Mouse (Mus musculus) intestine, embryonic 14.5 days (tissue): ENCODE data around the gene Gnb2. TPM values are rescaled to one million over a fixed set of nuclear protein-coding genes. Genes with fewer than 3 reads are reported as not detected.

Experiments
- ATAC-seq: fragments of 200-750 bp; cut with Nextera tagmentation; replicated peaks from 2 replicates; pipeline ENCODE4 v1.8.0; 2017; ENCODE audit warnings: low read depth, moderate number of reproducible peaks, moderate TSS enrichment, moderate library complexity; ENCODE audit not compliant: low FRiP score, low TSS enrichment
- DNase-seq: peaks from one replicate; pipeline ENCODE4 v3.0.0-alpha.2; 2018; ENCODE audit warnings: low spot score
- H3K27ac ChIP-seq: fragments of 300-500 bp; sonication (generic); 2 replicates; pipeline ENCODE4 v1.5.1; 2014; ENCODE audit warnings: low read depth, mild to moderate bottlenecking, control low read depth
- H3K27me3 ChIP-seq: fragments of 300-500 bp; sonication (generic); replicated peaks from 2 replicates; pipeline ENCODE4 v1.6.1; 2014; ENCODE audit warnings: low read length, control low read depth; ENCODE audit not compliant: control insufficient read depth, insufficient read depth
- H3K36me3 ChIP-seq: fragments of 300-500 bp; sonication (generic); 2 replicates; pipeline ENCODE4 v1.6.1; 2014; ENCODE audit warnings: low read length, control low read depth; ENCODE audit not compliant: control insufficient read depth, insufficient read depth
- H3K4me1 ChIP-seq: fragments of 300-500 bp; sonication (generic); replicated peaks from 2 replicates; pipeline ENCODE4 v1.6.1; 2014; ENCODE audit warnings: low read length, control low read depth, mixed read lengths; ENCODE audit not compliant: control insufficient read depth, insufficient read depth
- H3K4me2 ChIP-seq: fragments of 300-500 bp; sonication (generic); 2 replicates; pipeline ENCODE4 v1.6.1; 2014; ENCODE audit warnings: low read length
- H3K4me3 ChIP-seq: fragments of 300-500 bp; sonication (generic); 2 replicates; pipeline ENCODE4 v1.5.1; 2014; ENCODE audit warnings: low read depth, low read length, control low read depth, mixed read lengths
- H3K9ac ChIP-seq: fragments of 300-500 bp; sonication (generic); 2 replicates; pipeline ENCODE4 v1.6.1; 2014; ENCODE audit warnings: mild to moderate bottlenecking, low read length
- H3K9me3 ChIP-seq: fragments of 300-500 bp; sonication (generic); 2 replicates; pipeline ENCODE4 v1.6.1; 2016; ENCODE audit warnings: low read length, control low read depth; ENCODE audit not compliant: control insufficient read depth
- WGBS: fragments of 180-500 bp; shearing (Covaris S2); extraction: QIAGEN DNeasy Blood & Tissue Kit; methylation state at CpG from one replicate; pipeline ENCODE4 v1.1.7; 2014; 5-methylcytosine and 5-hydroxymethylcytosine counted together
- polyA plus RNA-seq: library from polyadenylated mRNA; unstranded; fragments of >200 nt; fragmentation: Nextera tagmentation; extraction: Ambion mirVana; gene quantifications from 2 replicates; pipeline ENCODE4 v1.2.1, GENCODE M21; 2014

Gene Gnb2
- polyA plus RNA-seq, 1 experiment from 2014 or later = 430 TPM

DNA sequence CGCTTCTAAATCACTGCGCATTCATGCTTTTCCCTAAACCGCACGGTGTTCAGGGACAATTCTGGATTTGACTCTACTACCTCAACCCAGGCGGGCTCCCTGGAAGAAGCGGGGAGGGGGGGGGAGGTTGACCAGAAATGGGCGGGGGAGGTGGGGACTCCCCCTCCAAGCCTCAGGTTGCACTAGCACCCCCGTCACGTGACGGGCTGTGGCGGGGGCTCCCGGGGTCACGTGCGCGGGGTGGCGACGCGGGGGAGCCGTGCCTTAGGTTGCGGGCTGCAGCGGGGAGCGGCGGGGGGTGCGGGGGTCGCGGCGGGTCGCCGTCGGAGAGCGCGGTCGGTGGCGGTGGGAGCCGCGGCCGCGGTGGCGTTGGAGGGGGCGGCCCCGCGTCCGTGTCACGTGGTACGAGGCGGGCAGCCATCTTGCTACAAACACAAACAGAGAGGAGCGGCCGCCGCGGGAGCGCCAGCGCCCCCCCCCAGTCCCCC, 23.3 kb downstream of the Gnb2 start:
- DNase-seq = peak; percentile 90
- WGBS = 2% methylated on average over 51 of the region's 52 CpGs

DNA sequence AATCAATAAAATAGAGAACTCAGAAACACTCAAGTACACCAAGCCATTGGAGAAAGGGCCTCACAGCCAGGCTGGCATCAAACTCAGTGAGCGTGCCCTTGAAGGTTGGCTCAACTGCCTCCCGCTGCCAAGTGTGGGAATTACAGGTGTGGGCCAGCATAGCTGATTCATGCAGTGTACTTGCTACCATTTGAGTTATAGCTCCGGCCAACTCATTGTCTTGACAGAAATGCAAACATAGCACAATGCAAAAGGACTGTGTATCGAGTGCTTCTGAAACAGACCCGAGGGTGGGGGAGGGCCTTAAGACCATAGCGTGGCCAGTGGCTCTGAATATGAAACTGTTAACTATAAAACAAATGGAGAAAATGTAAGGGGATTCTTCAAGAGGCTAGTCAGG, 29.3 kb downstream of the Gnb2 start:
- Histone ChIP-seq H3K36me3 (0 out of 2 replicates have a peak, but pooled peaks cover 5% of the 10 kb centered on the region), H3K9ac (no peak overlapping the region), H3K9me3 (no peaks in the 10 kb centered on the region), H3K27ac (no peak overlapping the region), H3K27me3 (no peaks in the 10 kb centered on the region), H3K4me3 (no peak overlapping the region), H3K4me2 (no peak overlapping the region), H3K4me1 (peaks cover 10% of the 10 kb centered on the region)
- WGBS = 81% methylated on average over 6 of the region's 6 CpGs
- DNase-seq (no peak), ATAC-seq (no peak)

More for the DNA sequence above, 23.3 kb downstream of the Gnb2 start:
- peak; percentile 83 for ATAC-seq
- H3K4me1 ChIP-seq = peaks cover 20% of the 10 kb centered on the region
- no peaks in the 10 kb centered on the region for H3K9me3 ChIP-seq
- H3K9ac ChIP-seq = peak overlapping the region; percentile 97
- H3K4me2 ChIP-seq = peak overlapping the region; percentile 72
- no peaks in the 10 kb centered on the region for H3K27me3 ChIP-seq
- H3K27ac ChIP-seq = peak overlapping the region; percentile 83
- H3K4me3 ChIP-seq = peak overlapping the region; percentile 96
- no peaks in the 10 kb centered on the region for H3K36me3 ChIP-seq

DNA sequence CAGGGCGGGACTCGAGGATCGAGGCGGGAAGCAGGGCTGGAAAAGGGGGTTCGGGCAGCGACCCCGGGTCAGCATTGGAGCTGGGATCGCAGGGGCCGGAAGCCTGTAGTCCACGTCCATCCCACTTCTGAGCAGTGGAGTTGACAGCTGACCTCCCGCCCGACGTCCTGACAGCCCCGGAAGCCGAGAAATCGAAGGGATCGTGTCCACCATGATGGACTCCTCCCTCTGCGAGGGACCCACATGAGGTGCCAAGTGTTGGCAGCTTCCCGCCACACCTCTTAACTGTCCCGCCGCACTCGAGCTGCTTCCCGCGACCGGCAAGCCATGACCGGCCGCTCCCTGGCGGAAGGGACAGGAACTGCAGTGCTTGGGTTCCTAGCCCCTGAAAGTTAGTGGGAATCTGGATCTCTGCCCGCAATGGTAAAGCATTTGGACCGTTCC, 30.6 kb downstream of the Gnb2 start:
- peak overlapping the region; percentile 54 for H3K4me2 ChIP-seq
- H3K36me3 ChIP-seq = 0 out of 2 replicates have a peak, but pooled peaks cover 5% of the 10 kb centered on the region
- 0% methylated on average over 30 of the region's 30 CpGs for WGBS
- peak overlapping the region; percentile 97 for H3K27ac ChIP-seq
- H3K4me3 ChIP-seq = peak overlapping the region; percentile 62
- no peaks in the 10 kb centered on the region for H3K9me3 ChIP-seq
- H3K4me1 ChIP-seq = peaks cover 10% of the 10 kb centered on the region
- peak overlapping the region; percentile 55 for H3K9ac ChIP-seq
- no peak for DNase-seq
- H3K27me3 ChIP-seq = no peaks in the 10 kb centered on the region
- peak; percentile 87 for ATAC-seq

DNA sequence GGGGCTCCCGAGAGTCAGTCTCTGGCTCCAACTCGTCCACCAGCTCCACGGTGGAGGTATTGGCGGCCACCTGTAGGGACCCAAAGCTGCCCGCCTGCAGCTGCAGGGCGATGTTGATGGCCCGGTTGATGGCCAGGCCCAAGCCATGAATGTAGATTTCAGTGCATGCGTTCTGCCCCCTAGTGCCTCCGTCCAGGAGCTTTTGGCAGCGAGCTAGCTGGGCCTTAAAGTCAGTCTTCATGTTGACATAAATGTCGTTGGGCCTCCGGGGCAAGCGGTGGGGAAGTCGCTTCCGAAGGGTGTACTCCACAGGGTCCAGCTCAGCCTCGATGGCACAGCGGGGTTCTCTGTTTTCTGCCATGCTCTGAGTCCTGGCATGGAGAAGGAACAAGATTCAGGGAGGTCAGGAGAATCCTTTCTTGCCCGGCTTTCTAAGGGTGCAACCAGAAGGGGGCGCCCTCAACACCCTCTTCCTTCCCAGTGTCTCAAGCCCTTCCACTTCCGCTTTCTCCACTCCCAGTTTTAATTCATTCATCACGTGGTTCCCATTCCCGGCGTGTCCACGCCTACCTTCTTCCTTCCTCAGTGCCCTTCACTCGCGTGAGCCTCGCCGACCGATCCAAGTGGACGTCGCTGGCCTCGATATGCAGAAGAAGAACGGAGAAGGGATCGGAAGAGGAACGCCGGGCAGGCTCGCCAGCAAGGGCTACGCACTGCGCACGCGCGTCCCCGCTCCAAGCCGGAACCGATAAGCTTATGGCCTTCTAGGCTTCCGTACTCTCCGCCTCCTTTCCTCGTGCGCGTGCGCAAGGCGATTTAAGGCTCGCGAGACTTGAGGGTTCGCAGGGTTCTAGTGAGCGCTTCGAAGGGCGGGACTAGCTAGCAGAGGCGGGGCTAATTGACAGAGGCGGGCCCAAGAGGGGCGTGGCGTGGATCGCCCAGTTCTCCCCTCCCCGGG, 31.3 kb downstream of the Gnb2 start, which contains the start of gene Pop7:
Gene Pop7, minus strand, starts transcription at position 810 of the 958 bp plus-strand sequence.
- Histone ChIP-seq H3K27me3 (no peaks in the 10 kb centered on the region), H3K4me2 (peak within 1 kb of the TSS; percentile 84), H3K36me3 (0 out of 2 replicates have a peak, but pooled peaks cover 5% of the 10 kb centered on the region), H3K4me1 (peaks cover 10% of the 10 kb centered on the region), H3K4me3 (peak within 1 kb of the TSS; percentile 62), H3K9me3 (no peaks in the 10 kb centered on the region), H3K9ac (peak within 1 kb of the TSS; percentile 72), H3K27ac (peak within 1 kb of the TSS; percentile 97)
- ATAC-seq = peak; percentile 95
- WGBS = 3% methylated on average over 63 of the region's 64 CpGs
- DNase-seq = peak; percentile 100

DNA sequence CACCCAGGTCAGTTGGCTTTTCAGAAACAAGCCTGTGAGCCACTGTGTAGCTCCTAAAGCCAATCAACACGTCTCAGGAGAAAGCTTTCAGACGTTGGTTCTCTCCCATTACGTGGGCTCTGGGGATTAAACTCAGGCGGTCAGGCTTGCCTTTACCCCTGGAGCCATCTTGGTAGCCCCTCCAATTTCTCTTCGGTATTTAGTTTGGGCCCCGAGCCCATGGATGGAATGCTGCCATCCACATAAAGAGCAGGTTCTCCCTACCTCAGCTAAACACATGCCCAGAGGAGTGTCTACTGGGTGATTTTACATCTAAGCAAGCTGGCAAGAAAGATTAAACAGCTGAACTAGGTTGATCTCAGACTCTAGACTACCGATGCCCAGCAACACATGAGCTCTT, 33.1 kb downstream of the Gnb2 start:
- H3K27me3 ChIP-seq = no peaks in the 10 kb centered on the region
- H3K4me3 ChIP-seq = no peak overlapping the region
- 91% methylated on average over 7 of the region's 7 CpGs for WGBS
- H3K27ac ChIP-seq = no peak overlapping the region
- DNase-seq (no peak), ATAC-seq (no peak)
- no peaks in the 10 kb centered on the region for H3K9me3 ChIP-seq
- no peak overlapping the region for H3K9ac ChIP-seq
- H3K36me3 ChIP-seq = 0 out of 2 replicates have a peak, but pooled peaks cover 5% of the 10 kb centered on the region
- peaks cover 10% of the 10 kb centered on the region for H3K4me1 ChIP-seq
- no peak overlapping the region for H3K4me2 ChIP-seq

DNA sequence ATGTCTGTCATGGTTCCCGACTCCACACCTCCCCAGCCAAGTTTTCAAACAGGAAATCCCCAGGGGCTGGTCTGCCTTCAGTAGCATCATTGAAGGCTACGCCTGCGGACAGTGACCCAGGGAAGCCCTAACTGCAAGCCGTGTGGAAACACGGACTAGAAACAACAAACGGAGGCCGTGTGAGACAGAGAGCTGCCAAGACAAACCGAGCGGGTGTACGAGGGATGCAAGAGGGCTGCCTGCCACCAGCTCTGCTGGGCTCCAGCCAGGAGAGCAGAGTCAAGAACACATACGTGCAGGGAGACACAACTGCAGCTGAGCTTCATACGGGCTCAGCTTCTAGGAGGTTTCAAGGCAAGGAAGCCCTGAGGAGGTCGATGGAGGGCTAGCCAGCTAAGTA, 39.5 kb downstream of the Gnb2 start:
- 72% methylated on average over 13 of the region's 13 CpGs for WGBS
- Histone ChIP-seq H3K27me3 (no peaks in the 10 kb centered on the region), H3K27ac (no peak overlapping the region), H3K4me2 (no peak overlapping the region), H3K9me3 (no peaks in the 10 kb centered on the region), H3K4me1 (no peaks in the 10 kb centered on the region), H3K4me3 (no peak overlapping the region), H3K36me3 (no peaks in the 10 kb centered on the region), H3K9ac (no peak overlapping the region)
- no peak for ATAC-seq
- DNase-seq = no peak

DNA sequence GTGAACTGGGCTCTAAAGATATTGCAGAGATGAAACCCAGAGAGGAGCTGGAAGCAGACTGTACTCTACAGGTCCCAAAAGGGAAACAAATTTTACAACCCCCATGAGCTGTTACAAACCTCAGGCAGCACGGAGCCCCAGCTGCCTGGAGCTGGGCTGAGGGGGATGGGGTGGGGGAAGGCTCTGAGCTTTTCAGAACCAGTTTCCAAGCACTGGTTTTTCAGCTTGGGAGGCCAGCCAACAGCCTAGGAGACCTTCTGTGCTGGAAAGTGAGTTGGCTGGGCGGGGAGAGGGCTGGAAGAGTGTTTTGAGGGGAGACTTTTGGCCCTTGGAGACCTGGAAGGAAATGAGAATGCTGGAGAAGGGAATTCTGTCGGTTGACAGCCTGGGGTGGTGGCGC, 41.8 kb downstream of the Gnb2 start:
- Histone ChIP-seq H3K4me3 (no peak overlapping the region), H3K36me3 (no peaks in the 10 kb centered on the region), H3K27ac (no peak overlapping the region), H3K27me3 (no peaks in the 10 kb centered on the region), H3K9ac (no peak overlapping the region), H3K9me3 (no peaks in the 10 kb centered on the region), H3K4me1 (no peaks in the 10 kb centered on the region), H3K4me2 (no peak overlapping the region)
- ATAC-seq (no peak), DNase-seq (no peak)
- 49% methylated on average over 4 of the region's 4 CpGs for WGBS

DNA sequence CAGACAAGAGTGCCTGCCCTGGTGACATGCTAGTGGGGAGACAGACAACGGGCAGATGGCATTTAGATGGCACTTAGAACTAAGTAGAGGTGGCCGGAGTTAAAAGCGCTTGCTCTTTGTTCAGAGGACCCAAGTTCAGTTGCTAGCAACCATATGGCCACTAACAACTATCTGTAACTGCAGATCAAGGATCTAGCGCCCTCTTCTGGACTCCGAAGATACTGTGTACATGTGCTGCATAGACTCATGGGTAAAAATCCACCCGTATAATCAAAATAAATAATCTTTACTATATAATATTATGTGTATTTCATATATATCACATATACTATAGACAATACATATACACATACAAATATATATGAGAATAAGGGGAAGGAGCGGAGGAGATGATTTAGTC, 45.7 kb downstream of the Gnb2 start:
- Histone ChIP-seq H3K9ac (no peak overlapping the region), H3K36me3 (no peaks in the 10 kb centered on the region), H3K27ac (no peak overlapping the region), H3K4me1 (no peaks in the 10 kb centered on the region; the same call in 1 of the 2 replicates), H3K4me2 (no peak overlapping the region), H3K4me3 (no peak overlapping the region), H3K9me3 (no peaks in the 10 kb centered on the region), H3K27me3 (peaks cover 16% of the 10 kb centered on the region; the same call in 1 of the 2 replicates)
- ATAC-seq (no peak), DNase-seq (no peak)
- WGBS = 83% methylated on average over 7 of the region's 7 CpGs
